Mouse (Mus musculus): Measurements from ENCODE around the gene Bloc1s4.

Bloc1s4 gene

DNA sequence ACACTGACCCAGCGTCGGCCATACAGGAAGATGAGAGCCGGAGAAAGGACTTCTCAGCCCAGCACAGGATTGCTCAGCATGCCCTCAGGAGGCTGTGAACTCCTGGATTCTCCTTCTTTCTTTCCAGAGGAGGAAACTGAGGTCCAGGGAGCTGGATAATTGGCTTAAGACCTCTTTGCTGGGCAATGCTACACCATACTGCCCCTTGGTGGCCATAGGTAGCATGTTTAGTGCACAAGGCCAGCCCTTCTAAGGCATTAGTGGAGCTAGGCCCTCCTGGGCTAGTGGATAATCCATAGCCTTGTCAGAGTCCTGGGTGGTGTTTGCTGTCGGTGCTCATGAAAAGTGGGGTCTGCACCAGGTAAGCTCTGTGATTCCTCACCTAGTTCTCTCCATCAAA lies 8.6 kb downstream of the Bloc1s4 start:
- DNase-seq (ENCODE audit: low spot score): peak; percentile 55

DNA sequence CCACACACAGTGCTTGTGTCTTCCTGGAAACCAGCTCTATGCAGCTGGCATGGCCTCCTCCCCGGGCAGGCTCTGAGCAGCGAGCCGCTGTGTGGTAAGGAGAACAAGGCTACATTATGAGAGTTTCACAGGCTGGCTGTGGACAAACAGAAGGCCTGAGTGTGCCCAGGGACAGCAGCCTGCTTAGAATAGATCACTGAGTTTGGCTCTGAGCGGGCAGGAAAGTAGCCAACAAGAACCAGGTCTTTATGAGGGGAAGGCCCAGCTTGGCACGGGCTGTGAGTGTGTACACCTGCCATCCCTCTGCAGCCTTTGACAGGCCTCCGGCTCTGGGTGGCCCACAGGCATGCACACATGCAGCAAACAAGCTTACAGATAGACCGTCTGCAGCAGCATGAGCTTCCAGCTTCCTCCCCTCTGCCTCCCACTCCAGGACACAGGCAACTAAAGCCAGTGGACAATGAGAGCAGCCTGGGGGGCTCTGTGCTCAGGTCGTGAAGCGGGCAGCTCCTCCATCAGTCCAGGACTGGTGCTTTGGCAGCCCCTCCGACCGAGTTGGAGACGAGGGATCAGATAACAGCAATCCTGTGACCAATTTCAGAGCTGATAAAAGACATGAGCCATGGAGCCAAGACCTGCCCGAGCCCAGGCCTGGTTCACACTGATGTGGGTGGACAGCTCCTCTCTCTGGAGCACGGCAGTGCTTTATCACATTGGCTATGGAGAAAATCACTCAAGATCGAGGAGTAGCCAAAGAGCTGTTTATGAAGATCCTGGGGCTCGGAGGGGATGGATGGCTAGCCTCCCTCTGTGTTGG lies 9.4 kb downstream of the Bloc1s4 start:
- peak; percentile 78 for DNase-seq (ENCODE audit: low spot score)

DNA sequence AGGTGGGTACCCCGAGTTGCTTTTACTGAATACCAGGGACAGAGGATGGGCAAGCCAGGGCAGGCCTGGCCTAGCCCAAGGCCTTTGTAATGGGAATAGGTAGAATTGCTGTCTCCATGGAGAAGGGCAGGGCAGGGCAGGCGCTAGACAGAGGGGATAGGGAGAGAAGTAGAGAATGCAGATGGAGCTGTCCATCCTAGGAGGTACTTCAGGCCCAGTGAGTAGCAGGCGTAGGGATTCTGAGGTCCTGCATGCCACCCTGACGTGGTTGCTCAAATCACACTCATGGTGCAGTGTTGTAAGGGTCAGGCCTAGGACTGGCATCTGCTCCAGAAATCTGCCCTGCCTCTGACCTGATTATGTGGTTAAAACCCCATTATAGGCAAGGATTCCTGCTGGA lies 10.7 kb downstream of the Bloc1s4 start:
- no peak for DNase-seq (ENCODE audit: low spot score)

DNA sequence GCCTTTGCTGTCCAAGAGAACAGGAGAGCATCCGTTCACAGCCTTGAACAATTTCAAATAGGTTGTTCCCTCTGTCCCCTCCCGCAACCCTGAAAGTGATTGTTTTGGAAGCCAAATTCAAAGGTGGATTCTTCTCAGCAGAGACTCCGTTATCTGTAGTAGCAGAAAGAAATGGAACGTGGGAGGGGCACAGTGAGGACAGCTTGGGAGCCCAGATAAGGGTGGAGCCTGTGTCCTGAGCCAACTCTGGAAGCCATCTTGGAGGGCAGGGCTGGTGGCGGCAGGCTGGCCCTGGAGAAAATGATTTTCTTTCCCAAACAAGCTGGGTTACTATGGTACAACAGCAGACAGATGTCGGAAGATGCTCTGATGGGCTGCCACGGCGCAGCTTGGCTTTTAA lies 12.4 kb downstream of the Bloc1s4 start:
- DNase-seq (ENCODE audit: low spot score): no peak

DNA sequence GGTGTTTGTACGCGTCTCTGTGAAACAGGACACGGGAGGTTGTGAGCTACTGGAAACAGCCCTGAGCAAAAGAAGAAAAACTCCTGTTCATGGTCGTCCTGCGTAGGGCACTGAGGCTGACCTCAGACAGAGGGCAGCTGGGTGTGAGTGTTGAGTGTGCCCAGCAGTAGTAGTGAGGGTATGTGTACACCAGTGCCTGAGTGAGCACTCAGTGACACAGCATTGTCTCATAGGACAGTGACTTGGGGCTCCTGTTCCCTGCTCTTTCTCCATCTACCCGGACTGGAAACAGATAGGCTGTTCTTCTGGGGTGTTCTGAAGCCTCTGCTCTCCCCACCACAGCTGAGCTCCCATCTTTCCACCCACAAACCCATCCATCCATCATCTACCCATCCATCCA lies 13.3 kb downstream of the Bloc1s4 start:
- no peak for DNase-seq (ENCODE audit: low spot score)

DNA sequence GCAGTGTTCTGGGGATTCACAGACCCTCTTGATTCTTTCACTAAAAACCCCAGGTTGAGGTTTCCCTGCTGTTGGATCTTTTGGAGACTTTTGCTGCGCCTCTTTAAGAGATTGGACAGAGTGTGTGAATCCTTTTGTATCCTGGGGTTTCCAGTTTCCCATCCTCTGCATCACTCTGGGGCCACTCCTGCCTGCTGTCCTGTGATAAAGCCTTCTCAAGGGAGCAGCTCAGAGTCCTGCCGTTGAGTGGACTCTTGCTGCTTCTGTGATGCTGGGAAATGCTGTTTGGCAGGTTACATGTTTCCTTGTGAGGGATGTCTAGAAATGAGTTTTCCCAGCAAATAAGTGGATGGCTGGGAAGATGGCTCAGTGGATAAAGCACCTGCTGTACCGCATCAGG lies 15.0 kb downstream of the Bloc1s4 start:
- DNase-seq (ENCODE audit: low spot score): no peak

DNA sequence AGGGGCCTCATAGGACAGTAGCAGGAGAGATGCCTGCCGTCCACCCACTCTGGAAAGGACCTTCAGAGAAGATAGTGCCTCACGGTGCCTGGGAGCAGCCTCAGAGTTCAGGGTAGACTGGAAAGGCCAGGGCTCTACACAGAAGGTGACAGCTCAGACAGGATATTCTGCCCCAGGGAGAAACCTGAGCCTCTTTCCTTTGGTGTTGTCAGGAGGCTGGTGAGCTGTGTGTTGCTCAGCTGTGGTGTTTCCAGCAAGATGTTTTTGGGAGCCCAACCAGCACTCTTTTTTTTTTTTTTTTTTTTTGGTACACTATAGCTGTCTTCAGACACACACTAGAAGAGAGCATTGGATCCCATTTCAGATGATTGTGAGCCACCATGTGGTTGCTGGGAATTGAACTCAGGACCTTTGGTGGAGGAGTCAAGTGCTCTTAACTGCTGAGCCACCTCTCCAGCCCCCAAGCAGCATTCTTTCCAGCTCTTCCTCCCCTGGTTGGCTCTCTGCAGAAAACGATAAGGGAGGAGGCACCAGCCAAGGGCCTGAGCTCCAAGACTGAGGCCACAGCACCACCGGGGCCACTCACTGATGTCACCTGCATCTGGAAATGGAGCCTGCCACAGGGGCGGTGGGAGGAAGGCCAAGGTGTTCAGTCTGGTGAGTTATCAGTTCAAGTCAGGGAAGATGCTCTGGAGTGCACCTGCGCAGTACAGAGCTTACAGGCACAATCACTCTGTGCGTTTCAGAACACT lies 16.4 kb downstream of the Bloc1s4 start:
- DNase-seq (ENCODE audit: low spot score): no peak

DNA sequence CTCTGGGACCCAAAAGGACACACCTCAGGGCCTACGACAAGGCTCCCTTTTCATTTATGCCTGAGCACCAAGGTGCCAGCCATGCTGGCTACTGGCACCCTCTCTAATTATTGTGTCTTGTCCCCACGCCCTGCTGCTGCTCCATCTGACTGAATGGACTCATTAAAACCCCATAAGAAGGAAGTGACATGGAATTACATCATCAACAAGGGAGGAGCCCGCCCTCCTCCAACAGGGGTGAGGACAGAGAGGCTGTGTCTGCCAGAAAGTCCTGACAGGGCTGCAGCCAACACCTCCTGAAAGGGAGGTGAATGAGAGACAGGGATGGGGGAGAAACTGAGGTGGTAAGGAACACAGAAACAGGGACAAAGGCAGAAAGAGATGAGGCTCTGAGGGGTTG lies 17.8 kb downstream of the Bloc1s4 start:
- DNase-seq (ENCODE audit: low spot score): no peak

DNA sequence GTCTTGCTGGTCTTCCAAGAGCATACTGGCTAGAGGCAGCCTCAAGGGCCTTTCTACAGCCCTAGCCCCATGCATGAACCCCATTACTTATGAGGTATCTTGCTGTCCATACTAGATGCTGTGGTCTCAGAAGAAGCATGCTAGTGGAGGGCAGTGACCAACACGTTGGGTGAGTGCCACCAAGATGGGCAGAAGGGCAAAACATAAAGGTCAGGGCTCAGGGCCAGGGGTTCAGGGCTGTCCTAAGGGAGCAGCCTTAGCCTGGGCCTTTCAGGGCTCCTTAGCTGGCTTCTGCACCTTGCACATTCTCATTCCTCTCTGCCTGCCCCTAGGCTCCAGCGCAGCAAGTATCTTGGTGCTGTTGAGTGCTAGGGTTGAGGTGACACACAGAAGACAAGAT lies 18.5 kb downstream of the Bloc1s4 start:
- DNase-seq (ENCODE audit: low spot score): no peak

DNA sequence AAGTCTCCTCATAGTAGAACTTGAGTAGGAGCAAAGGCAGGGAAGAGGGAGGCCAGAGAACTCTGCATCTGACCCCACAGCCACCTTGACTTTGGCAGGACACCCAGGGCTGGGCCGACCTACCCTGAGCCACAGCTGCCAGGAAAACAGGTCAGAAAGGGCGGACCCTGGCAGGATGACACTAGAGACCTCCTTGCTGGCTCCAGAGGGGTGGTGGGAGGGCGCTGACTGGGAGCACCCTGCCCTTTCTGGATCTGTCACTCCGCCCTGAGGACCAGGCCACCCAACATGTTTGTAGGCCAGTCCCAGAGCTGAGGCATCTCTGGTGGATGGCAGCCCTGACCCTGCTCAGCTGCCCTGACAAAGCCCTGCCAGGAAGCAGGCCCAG lies 19.4 kb downstream of the Bloc1s4 start:
- no peak for DNase-seq (ENCODE audit: low spot score)

DNA sequence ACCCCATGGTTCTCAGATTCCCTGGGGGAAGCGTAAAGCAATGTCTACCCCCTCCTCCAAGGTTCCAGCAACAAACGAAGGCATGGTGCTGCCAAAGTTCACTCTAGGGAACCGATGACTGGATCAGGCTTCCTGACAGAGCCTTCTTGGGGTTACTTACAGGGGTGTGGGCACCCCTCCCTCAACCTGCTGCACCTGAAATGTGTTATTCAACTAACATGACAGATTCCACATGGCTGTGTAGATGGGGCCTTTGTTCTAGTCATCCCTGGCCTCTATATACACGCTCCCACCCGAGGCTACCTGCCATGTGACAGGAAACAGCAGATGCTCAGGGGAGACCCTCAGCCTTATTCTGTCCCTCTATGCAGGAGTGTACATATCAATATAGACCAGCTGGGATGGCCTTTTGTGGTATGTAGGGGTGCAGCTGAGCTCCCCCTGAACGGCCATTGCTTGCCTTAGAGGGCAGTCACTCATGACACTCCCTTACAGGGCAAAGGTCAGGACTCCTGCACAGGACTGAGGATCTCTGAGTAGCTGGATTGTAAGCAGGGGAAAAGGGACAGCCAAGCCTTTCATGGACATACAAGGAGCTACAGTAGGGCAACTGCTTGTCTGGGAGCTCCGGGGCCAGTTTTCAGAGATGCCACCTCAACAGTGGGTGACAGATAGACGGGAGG lies 19.9 kb downstream of the Bloc1s4 start:
- no peak for DNase-seq (ENCODE audit: low spot score)

DNA sequence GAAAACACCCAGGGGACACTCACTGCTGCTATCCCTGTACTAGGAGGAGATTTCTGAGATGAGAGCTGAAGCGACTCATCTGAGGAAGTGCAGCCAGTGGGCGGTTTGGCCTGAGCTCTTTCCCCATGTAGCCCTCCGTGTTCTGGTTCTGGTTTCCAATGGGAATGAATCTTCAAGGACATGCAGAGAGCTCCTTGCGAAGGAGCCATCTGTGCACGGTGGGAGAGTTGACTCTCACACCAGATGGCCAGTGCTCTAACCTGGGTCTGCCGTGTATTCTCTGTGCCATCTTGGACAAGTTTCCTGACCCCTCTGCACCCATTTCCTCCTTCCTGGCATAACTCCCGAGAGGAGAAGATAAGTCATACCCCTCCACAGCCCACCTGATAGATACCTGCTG lies 20.7 kb downstream of the Bloc1s4 start:
- no peak for DNase-seq (ENCODE audit: low spot score)

DNA sequence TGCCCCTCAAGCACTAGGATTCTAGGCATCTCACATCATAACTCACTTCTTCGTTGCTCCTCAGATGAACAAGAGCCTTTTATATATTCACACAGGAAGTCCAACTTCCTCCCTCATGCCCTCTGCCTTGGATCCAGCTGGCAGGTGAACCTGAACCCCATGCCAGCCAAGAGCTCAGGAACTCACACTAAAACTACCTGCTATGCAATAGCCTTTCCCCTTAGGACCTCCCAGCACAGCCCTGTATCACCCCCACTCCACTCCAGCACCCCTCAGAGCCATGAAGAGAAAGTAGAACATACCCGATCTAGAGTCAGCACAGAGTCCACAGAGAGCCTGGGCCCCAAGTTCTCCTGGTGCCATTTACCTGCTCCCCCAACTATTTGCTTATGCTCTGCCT lies 21.3 kb downstream of the Bloc1s4 start:
- DNase-seq (ENCODE audit: low spot score): no peak

DNA sequence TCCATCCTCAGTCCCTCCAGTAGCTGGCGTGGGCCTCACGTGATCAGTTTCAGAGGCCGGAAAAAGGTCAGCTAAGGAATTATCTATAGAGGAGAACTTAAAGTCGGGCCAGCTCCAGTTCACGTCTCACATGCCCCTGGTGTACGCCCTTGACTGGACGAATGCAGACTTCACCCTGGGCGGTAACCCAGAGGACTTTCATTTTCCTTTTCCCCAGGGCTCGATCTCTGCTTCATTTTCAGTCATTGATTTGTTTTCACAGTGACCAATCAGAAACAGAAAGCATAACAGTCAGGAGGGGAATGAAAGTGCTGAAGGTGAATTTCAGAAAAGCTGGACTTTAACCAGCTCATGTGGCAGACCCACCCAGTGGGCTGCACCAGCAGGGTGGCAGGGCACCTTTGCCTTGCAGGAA lies 22.1 kb downstream of the Bloc1s4 start:
- no peak for DNase-seq (ENCODE audit: low spot score)

DNA sequence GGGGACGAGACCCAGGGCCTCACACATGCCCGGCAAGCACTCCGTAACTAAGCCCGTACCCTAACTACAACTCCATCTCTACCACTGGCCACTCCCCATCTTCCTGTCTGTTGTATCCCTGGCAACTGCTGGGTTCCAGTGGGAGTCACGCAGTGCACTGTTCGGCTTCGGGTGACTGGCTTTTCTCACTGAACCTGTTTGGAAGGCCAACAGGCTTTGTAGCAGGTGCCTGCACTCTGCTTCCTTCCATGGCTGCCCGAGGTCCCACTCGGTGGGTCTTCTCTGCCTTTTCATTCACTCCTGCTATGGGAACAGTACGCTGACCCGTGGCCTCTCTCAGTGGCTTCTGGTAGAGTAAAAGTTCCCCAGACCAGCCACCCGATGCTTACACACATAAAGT lies 22.6 kb downstream of the Bloc1s4 start:
- no peak for DNase-seq (ENCODE audit: low spot score)

DNA sequence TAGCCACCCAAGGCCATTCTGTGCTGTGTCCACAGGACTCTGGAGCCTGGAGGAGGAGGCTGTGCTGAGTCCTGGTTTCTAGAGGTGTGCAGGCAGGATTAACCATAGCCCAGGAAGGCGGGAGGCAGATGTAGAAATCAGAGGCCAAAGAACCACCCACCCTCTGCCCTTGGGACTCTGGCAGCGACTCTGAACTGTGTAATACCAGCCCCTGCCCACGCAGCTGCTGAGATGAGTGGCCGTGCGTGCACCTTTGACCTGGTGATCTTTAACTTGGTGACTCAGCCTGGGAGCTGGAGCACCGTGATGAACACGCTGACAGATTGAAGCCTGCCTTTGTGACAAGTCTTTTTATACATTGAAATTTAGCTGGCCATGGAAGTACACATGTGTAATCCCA lies 24.2 kb downstream of the Bloc1s4 start:
- no peak for DNase-seq (ENCODE audit: low spot score)

DNA sequence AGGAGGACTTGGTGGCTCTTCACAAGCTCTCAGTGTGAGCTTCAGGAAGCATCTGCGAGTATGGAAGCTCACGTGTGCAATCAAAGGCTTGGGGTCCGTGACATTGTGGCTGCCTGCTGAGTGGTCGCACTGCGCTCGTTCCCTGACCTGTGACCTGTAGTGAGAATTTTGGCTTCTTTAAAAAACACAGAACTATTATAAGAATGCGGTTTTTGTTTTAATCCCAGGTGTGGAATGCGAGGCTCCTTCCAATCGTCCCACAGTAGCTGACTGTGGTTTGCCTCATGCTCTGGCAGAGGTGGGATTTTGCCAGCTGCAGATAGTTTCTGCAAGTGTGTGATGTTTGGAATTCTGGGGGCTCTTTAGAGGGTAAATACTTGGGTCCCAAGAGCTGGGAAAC lies 25.1 kb downstream of the Bloc1s4 start:
- no peak for DNase-seq (ENCODE audit: low spot score)

DNA sequence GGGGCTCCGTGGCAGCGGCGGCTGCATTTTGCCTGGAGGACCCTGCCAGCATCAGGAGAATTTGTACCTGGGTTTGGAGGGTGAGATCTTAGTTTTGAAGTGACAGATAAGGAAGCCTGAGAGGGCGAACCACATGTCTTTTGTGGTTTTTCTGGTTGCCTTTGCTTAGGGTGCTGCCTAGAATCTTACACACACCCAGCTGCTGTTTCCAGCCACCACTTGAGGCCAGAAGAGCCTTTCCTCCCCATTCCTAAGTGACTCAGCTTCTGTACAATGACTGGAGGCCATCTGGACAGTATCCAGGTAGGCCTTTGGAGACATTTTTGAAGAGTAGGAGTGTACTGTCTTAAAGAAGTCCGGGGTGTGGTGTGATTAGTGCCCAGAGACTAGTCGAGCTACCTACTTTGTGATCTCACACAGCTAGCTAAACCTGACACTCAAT lies 26.0 kb downstream of the Bloc1s4 start:
- no peak for DNase-seq (ENCODE audit: low spot score)

DNA sequence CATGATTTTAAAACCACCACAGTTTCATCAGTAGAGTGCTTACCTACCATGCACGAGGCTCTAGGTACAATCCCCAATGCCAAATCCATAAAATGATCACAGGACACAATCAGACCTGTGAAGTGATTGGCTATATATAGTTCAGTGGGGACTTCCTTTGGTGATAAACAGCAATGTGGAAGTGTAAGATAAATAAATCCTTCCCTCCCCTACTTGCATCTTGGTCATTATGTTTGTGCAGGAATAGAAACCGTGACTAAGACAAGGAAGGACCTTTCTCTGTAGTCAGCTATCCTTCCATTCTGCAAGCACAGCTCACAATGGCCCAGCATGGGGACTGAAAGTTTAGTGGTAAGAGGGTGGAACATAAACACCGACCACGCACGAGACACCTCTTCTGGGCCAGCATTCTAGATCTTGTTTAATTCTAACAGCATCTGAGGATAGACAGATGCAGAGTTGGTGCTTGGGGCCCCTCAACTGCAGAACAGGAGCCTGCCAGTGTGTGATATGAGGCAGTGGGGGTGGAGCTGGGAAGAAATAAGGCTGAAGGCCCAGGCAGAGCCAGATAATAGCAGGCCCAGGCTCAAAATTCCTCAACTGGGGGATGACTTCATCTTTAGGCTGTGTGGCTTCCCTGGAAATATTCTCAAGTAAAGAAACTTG lies 27.6 kb downstream of the Bloc1s4 start:
- no peak for DNase-seq (ENCODE audit: low spot score)

DNA sequence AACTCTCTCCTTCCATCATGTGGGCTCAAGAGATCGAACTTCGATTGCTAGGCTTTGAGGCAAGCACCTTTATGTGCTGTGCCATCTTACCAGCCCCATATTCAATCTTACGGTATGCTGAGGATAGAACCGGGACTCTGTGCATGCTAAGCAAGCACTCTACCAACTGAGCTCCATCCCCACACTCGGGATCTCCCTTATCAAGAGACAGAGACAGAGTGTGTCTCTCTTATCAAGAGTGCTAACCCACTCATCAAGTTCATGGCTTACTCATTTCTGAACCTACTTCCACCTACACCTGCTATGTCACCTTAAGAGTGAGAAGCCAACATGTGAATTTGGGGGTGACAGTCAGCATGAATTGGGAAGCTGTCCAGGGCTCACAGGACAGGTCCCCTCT lies 28.2 kb downstream of the Bloc1s4 start:
- DNase-seq (ENCODE audit: low spot score): no peak

DNA sequence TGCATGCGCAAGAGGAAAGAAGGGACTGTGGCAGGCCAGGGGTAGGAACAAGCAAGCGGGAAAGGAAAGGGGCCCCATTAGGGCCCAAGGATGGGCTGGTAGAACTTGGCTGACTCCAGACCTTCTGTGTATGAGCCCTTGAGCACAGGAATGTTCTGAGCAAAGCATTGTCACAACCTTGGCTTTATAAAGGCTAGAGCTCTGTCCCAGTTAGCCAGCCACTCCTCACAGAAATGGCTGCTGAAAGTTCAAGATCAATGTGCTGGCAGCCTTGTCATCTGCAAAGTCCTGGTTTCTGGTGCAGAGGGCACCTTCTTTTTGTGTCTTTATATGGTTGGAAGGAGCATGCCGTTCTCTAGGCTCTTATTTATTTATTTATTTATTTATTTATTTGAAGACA lies 28.8 kb downstream of the Bloc1s4 start:
- no peak for DNase-seq (ENCODE audit: low spot score)

DNA sequence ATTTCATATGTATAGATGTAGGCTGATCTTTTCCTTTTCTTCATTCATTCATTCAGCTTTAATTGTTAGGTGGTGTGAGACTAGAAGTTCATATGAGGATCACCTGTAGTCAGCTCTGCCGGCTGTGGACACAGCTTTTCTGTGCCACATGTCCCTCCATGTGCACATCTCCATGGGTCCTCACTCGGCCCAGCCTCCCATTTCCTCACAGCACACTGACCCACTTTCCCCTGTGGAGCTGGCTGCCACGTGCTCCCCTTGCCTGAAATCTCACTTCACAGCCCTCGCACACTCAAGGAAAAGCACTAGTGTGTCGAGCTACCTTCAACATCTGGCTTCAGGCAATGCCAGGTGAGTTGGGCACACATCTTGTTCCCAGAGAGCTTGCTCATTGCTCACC lies 29.3 kb downstream of the Bloc1s4 start:
- DNase-seq (ENCODE audit: low spot score): no peak

DNA sequence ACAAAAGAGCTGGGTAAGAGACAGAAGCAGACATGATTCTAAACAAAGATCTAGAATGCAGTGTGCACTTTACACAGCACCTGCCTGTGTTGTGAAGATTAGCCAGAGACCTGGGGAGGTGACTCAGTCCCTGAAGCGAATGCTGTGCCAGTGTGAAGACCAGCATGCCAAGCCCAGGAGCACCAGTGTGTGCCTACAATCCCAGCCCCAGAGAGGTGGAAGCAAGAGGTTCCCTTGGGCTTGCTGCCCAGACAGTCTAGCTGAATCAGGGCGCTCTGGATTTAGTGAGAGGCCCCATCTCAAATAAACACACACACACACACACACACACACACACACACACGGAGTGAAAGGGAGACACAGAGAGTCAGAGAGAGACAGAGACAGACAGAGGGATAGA lies 30.6 kb downstream of the Bloc1s4 start:
- no peak for DNase-seq (ENCODE audit: low spot score)
